Mouse (Mus musculus) v-Abl transformed pro-B cells (cell line): Measurements from ENCODE around the gene Rab26.

ENCODE experiments used
- in situ Hi-C, 2 experiments: fragments of 400-800 bp; cut with MboI; formaldehyde crosslinking; loops; one replicate each; pipeline ENCODE4 v1.15.1; 2025; ENCODE audit not compliant: unreplicated experiment in 2 of 2

Gene Rab26

DNA sequence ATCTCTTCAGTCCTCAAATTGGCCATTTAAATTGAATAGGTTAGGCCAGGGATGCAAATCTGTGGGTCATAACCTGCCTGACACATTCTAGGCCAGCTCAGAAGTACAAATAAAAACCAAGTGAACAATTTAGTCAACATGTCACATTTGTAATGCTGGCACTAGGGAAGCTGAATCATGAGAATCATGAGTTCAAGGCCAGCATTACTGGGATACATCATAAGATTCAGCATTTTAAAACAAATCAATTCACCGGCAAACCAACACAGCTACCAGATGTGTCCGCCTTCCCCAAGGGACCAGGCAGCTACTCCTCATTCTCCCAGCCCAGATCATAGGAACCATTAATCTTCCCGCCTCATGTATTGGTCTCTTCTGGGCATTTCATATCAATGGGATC lies 50.5 kb downstream of the Rab26 start:
- in situ Hi-C loops: loop anchor here in 1 of 2 experiments (5.0 kb wide), 1 partner anchor 39 kb away; no protein-coding TSS in a partner anchor

DNA sequence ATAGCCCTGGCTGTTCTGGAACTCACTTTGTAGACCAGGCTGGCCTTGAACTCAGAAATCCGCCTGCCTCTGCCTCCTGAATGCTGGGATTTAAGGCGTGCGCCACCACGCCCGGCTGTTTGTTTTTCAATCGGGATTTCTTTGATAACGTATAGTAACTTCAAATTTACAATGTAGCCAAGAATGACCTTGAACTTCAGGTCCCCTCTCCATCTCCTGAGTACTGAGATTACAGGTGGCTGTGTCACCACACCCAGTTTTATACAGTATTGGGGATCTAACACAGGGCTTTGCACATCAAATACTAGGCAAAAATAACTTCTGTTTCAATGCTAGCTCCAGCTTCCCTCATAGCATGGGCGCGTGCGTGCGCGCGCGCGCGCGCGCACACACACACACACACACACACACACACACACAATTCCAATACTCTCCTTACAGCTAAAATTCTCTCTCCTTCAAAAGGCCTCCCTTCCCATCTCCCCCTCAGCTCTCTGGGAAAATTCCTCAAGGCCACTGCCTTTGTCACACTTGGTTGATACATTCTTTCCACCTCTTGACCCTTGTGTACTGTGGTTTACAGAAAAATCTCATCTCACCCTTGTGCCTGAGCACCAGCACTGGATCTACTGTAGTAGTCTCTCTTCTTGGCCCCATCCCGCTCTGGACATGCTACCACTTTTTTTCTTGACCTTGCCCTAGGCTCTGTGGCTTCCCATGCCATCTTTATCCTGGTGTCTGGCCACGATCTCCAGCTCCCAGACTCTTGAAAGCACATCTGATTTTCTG lies 52.8 kb downstream of the Rab26 start:
- in situ Hi-C loops: loop anchor here in 1 of 2 experiments (5.0 kb wide), 1 partner anchor 41 kb away; no protein-coding TSS in a partner anchor

DNA sequence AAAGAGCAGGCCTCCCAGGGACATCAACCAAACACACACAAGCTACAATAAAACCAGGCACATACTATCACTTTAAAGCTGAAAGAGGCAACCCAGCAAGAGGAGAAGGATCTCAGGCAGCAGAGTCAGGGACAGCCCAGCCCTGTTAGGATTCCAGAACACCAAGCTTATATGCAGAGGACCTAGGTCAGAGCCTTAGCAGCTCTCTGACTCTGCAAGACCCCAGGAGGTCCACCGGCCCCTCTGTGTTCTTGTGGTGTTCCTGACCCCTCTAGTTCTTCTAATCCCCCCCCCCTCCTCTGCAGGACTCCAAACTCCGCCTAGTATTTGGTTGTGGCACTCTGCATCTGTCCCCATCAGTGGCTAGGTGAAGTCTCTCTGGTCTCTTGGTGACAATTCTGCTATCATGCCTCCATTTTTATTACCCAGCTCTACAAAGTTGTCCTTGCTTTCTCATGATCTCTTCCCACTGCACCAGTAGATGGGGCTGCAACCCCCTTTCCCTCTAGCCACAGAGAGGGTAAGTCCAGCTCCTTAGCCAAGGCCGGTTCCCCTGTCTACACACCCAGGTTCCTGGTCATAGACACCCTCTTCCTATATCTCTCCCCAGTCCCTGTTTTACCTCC lies 53.7 kb downstream of the Rab26 start:
- in situ Hi-C loops: loop anchor here in 1 of 2 experiments (5.0 kb wide), 1 partner anchor 42 kb away; no protein-coding TSS in a partner anchor

DNA sequence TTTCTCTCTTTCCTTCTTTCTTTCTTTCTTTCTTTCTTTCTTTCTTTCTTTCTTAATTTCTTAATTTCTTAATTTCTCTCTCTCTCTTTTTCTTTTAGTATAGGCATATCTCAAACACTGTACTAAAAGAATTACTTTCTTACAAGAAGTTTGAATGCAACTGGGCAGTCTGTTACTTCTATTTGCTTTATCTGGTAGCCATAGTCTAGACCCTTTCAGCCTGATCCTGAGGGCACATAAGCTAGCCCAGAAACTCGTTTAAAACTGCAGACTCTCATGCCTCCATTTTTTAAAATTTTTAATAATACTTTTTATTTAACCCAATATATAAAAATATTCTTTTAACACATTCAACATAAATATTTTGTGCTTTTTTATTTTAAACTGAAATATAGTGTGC lies 54.6 kb downstream of the Rab26 start:
- in situ Hi-C loops: no loop called here

DNA sequence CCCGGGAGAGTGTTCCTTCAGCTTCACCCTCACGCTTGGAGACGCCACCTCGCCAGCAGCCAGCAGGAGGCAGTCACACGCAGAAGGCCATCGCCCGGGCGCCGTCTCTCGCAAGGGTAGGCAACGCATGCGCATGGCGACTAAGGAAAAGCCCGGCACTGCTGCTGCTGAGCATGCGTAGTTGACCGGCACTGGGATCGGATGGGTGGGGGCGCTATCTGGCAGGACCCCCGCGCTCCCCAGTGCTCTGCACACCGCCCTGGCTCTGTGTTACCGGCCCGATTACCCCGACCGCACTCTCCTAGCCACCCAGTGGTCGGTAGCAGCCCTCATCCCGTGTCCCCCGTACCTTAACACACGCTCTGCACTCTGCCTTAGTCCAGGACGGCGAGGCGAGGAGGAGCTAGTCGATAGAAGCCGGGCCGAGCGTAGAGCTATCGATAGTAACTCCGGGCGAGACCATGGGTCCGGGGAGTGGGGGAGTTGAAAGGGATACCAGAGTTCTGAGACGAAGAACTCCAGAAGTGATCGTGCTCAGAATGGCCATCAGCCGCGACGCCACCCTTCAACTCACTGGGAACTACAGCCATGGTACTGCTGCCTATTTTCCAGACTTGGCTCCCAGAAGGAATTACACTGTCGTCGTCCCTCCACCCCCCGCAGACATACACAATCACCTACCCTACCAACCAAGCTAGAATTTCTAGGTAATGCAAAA lies 55.2 kb downstream of the Rab26 start, which contains the start of gene Mlst8:
TSS of gene Mlst8 (minus strand) at position 416 of the 718 bp plus-strand sequence.
- in situ Hi-C loops: no loop called here

DNA sequence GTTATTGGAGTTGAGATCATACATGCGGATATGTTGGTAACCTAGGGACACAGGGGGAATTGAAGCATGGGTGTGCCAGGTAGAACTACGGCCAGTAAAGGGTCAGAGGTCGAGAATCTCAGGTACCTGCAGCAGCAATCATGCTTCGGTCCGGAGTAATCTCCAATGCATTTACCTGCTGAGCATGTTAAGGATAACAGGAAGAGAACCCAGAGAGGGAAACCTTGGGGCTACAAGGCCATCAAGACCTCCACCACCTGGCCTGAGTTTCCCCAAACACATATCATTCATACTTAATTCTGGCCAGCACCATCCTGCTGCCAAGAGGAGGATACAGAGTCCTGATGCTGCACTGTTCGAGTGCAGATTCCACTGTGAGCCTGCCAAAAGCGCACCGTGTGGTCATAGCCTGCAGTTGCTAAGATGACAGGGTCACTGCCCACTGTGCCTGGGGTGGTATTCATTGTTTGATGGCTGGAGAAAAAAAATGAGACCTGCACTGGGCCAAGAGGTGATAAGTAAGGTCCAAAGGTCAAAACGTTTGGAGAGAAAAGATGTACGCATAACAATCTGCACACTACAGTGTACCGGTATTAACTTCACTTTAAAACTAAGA lies 55.9 kb downstream of the Rab26 start:
- in situ Hi-C loops: no loop called here
